Mouse (Mus musculus) erythroblast, embryonic 14.5 days (primary cell): Measurements from ENCODE around the gene Myo15. TPM values are rescaled to one million over a fixed set of nuclear protein-coding genes. Genes with fewer than 3 reads are reported as not detected.
"Not testable (repeated sequence)": the region's sequence is repeated elsewhere in the genome, so short reads cannot be mapped to it uniquely, and the experiment has no call there.

Experiments used
- H3K27me3 ChIP-seq: 2 replicates; pipeline ENCODE4 v1.6.1; 2012; ENCODE audit warnings: inconsistent platforms; ENCODE audit not compliant: control insufficient read depth
- H3K36me3 ChIP-seq: 2 replicates; pipeline ENCODE4 v1.6.1; 2012; ENCODE audit warnings: mild to moderate bottlenecking, inconsistent platforms; ENCODE audit not compliant: control insufficient read depth
- H3K4me1 ChIP-seq: 2 replicates; pipeline ENCODE4 v1.6.1; 2012; ENCODE audit warnings: inconsistent platforms; ENCODE audit not compliant: control insufficient read depth
- H3K4me3 ChIP-seq: replicated peaks from 2 replicates; pipeline ENCODE3; 2012; ENCODE audit warnings: moderate library complexity, mild to moderate bottlenecking, inconsistent platforms
- H3K9me3 ChIP-seq: 2 replicates; pipeline ENCODE4 v1.6.1; 2012; ENCODE audit warnings: low read length, inconsistent platforms, mixed read lengths; ENCODE audit not compliant: control insufficient read depth
- GATA1 ChIP-seq: IDR thresholded peaks from 2 replicates; pipeline ENCODE4 v1.6.1; 2012; ENCODE audit warnings: low read length, inconsistent platforms, mixed read lengths
- TAL1 ChIP-seq: IDR thresholded peaks from 3 replicates; pipeline ENCODE4 v1.6.1; 2012; ENCODE audit warnings: low read length, inconsistent platforms, mixed read lengths
- polyA plus RNA-seq: library from polyadenylated mRNA; stranded (reverse); fragments of >175 nt; gene quantifications from 2 replicates; pipeline ENCODE4 v1.2.3, GENCODE M21; 2012

The Myo15 gene
- 0.28 and 0.52 TPM in 2 replicates for polyA plus RNA-seq

DNA sequence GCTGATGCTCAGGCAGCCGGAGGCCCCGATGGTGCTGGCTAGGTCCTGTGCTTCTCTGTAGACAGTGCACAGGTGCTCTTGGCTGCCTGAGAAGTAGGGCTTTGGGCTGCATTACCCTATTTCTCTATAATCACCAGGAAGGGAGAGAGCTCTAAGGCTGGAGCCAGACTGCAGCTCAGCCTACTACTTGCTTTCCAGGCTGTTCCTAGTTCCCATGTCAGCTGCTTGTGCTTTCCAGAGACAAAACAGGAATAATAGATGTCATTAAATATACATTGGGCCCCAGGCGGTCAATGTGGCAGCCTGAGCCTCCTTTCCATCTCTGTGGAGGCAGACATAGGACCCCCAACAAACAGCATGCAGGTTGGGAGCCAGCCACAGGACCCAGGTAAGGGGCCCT, at the start of gene Myo15:
Gene Myo15, plus strand, starts transcription at position 301 of the 400 bp plus-strand sequence.
- Histone ChIP-seq H3K27me3 (0 out of 2 replicates have a peak, but pooled peaks cover 2% of the 10 kb centered on the region), H3K4me1 (peaks cover 5% of the 10 kb centered on the region), H3K4me3 (no peak within 1 kb of the TSS), H3K36me3 (peaks cover 57% of the 10 kb centered on the region), H3K9me3 (0 out of 2 replicates have a peak, but pooled peaks cover 2% of the 10 kb centered on the region)
- TF ChIP-seq TAL1: no peak
- no peak for TF ChIP-seq GATA1

DNA sequence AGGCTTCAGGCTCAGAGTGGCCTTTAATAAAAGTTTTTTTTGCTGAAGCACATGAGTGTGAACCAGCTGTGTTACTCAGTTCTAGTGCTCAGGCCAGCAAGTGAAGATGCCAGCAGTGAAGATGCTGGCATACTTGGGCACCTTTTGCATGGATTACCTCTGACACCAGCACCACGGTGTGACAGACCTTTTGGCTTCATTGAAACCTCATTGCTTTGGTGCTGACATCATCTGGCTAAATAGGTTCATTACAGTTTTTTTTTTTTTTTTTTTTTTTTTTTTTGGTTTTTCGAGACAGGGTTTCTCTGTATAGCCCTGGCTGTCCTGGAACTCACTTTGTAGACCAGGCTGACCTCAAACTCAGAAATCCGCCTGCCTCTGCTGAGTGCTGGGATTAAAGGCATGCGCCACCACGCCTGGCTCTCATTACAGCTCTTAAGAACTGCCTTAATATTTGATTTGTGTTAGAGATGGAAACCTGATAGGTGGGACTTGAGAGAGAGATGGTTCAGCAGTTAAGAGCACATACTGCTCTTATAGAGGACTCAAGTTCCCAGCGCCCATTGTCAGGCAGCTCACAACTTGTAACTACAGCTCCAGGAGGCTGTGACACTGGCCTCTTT, 47.0 kb upstream of the Myo15 start:
- peaks cover 31% of the 10 kb centered on the region for H3K36me3 ChIP-seq
- TF ChIP-seq GATA1: no peak
- TF ChIP-seq TAL1: no peak; the same call in 2 of the 3 replicates
- no peaks in the 10 kb centered on the region for H3K9me3 ChIP-seq
- no peak overlapping the region for H3K4me3 ChIP-seq
- H3K4me1 ChIP-seq: peaks cover 30% of the 10 kb centered on the region
- no peaks in the 10 kb centered on the region for H3K27me3 ChIP-seq

DNA sequence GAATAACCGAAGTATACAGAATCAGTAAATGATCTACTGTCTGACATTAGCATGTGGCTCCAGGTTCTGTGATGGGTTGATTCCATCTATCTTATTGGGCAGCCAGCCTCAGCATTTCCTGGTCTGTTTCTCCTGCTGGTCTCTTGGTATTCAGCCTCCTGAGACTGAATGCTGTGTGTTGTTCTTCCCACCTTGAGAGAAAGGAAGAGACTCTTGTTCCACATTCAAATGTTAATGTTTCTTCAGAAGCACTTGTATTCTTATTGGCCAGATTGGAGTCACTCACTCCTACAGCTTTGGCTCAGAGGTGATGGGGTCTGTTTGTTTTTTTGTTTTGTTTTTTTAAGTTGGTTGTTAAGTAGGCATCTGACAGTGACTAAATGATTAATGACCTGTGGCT, 46.1 kb upstream of the Myo15 start:
- peaks cover 26% of the 10 kb centered on the region for H3K4me1 ChIP-seq
- H3K36me3 ChIP-seq: peaks cover 39% of the 10 kb centered on the region
- TF ChIP-seq GATA1 (no peak), TAL1 (no peak)
- no peaks in the 10 kb centered on the region for H3K27me3 ChIP-seq
- no peak overlapping the region for H3K4me3 ChIP-seq
- no peaks in the 10 kb centered on the region for H3K9me3 ChIP-seq

DNA sequence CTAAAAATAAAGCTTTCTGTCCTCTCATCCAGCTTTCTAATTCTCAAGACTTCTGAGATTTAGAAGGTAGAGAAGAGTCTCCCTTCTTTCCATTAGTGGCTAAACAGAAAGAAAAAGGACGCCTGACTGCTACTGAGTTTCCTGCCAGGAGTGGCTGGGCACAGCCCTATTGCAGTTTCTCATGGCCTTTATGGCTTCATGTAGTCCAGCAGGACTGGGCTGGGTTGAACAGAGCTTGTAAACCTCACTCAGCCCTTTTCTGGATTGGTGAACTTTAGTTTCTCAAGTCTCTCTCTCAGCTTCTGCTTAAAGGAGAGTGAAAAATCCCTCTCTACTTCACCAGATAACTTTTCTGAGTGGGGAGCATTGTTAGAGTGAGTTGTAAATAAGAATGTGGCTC, 42.7 kb upstream of the Myo15 start:
- no peaks in the 10 kb centered on the region for H3K9me3 ChIP-seq
- H3K27me3 ChIP-seq: no peaks in the 10 kb centered on the region
- TF ChIP-seq GATA1 (no peak), TAL1 (no peak)
- H3K4me1 ChIP-seq: peaks cover 5% of the 10 kb centered on the region
- peaks cover 54% of the 10 kb centered on the region for H3K36me3 ChIP-seq
- H3K4me3 ChIP-seq: no peak overlapping the region

DNA sequence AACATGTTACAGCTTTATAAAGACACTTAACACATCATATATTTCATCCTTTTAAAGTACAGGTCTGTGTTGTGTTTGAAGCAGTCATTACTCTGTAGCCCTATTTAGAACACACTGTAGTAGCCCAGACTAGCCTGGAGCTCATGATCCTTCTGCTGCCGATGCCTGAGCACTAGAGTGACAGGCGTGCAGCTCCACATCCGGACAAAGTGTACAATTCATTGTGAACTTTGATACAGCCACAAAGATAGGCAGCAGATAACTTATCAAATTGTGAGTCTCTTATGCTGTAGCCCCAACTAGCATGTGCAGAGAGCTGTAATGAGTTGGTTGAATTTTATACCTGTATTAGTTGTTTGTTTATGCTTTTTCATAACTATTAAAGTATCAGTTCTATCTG, 41.5 kb upstream of the Myo15 start:
- Histone ChIP-seq H3K9me3 (no peaks in the 10 kb centered on the region), H3K4me3 (no peak overlapping the region), H3K27me3 (no peaks in the 10 kb centered on the region), H3K36me3 (peaks cover 66% of the 10 kb centered on the region), H3K4me1 (0 out of 2 replicates have a peak, but pooled peaks cover 2% of the 10 kb centered on the region)
- TF ChIP-seq TAL1: no peak
- TF ChIP-seq GATA1: no peak

DNA sequence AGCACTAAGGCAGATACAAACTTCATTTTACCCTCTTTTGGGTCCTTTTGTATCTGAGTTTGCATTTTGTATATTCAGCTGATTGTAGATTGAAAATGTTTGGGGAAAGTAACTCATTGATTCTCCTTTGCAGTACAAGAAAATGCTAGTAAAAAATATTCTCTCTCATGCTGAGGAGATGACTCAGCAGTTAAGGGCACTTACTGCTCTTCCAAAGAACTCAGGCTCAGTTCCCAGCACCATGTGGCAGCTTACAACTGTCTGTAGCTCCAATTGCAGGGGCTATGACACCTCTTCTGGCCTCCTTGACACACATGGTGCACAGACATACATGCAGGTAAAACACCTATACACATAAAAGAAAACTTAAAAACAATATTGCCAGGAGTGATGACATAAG, 35.6 kb upstream of the Myo15 start:
- no peak overlapping the region for H3K4me3 ChIP-seq
- H3K9me3 ChIP-seq: no peaks in the 10 kb centered on the region
- peaks cover 22% of the 10 kb centered on the region for H3K4me1 ChIP-seq
- H3K27me3 ChIP-seq: no peaks in the 10 kb centered on the region
- TF ChIP-seq TAL1 (no peak), GATA1 (no peak)
- H3K36me3 ChIP-seq: peaks cover 89% of the 10 kb centered on the region

DNA sequence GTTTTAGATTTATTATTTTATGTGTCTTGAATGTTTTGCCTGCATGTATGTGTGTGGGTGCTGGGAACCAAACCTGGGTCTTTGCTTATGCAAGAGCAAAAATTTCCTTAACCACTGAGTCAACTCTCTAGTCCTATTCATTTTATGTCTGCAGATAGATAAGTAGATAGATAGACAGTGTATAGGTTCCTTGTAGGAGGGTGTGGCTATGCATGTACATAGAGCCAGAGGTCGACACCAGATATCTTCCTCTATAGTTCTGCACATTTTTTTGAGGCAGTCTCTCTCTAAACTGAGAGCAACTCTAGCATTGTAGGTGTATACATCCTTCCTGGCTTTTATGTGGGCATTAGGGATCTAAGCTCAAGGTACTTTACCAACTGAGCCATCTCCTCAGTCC, 34.0 kb upstream of the Myo15 start:
- H3K4me3 ChIP-seq: no peak overlapping the region
- H3K27me3 ChIP-seq: no peaks in the 10 kb centered on the region
- no peaks in the 10 kb centered on the region for H3K9me3 ChIP-seq
- H3K4me1 ChIP-seq: peaks cover 22% of the 10 kb centered on the region
- TF ChIP-seq TAL1: no peak
- TF ChIP-seq GATA1: no peak
- H3K36me3 ChIP-seq: peaks cover 91% of the 10 kb centered on the region

DNA sequence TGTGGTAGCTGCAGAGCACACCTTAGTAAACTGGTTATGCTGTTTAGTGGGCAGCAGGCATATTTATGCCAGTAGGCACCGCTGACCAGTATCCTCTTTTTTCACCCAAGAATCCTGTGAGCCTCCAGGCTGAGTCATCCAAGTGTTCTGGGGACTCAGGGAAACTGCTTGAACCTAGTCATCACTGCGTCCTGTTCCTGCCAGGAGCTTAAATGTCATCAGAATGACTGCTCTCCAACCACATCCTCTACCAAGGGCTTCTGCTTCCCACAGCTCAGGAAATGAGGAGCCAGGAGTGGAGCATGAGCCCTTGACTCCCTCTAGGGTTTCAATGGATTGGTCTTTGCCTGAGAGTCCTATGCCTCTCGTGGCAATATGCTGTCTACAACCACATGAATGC, 32.5 kb upstream of the Myo15 start:
- Histone ChIP-seq H3K27me3 (no peaks in the 10 kb centered on the region), H3K4me3 (no peak overlapping the region), H3K9me3 (no peaks in the 10 kb centered on the region), H3K4me1 (peaks cover 22% of the 10 kb centered on the region), H3K36me3 (peaks cover 95% of the 10 kb centered on the region)
- no peak for TF ChIP-seq TAL1

DNA sequence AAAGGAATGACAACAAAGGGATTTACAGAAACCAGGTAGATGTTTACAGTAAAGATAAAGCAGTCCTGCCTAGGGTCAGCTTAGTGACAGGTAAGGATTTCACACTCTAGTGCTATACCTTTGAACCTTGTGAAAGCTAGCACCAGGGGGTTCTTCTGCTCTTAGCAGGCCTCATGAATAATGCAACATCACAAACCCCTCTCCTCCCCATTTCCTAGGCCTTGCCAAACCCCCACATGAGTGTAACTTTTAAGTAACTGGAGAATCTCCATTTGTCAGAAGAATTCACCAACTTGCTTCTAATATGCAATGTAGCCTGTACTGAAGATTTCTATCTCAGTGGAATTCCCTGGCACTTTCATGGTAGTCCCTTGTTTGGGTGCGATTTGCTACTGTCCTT, 29.5 kb upstream of the Myo15 start:
- H3K27me3 ChIP-seq, H3K4me3 ChIP-seq, H3K9me3 ChIP-seq: not testable (repeated sequence)
- Histone ChIP-seq H3K36me3 (peaks cover 96% of the 10 kb centered on the region), H3K4me1 (peaks cover 11% of the 10 kb centered on the region)

DNA sequence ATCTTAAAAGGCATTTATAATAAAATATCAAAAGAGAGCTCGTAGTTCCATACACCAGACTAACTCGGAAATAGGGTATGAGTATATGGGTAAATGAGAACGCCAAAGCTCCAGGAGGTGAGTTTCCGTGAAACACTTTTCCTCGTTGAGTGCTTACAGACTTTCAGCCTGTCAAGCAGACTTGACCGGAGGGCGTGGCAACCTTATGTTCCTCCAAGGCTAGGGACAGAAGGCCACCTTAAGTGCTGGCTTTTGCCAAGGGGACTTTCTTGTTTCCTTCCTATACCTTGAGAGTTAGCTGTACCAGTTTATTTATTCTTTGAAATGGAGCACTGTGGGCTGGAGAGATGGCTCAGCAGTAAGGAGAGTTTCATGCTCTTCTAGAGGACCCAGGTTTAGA, 29.0 kb upstream of the Myo15 start:
- no peak for TF ChIP-seq GATA1
- TF ChIP-seq TAL1: no peak
- Histone ChIP-seq H3K36me3 (peaks cover 92% of the 10 kb centered on the region), H3K27me3 (no peaks in the 10 kb centered on the region), H3K4me1 (peaks cover 5% of the 10 kb centered on the region), H3K9me3 (no peaks in the 10 kb centered on the region), H3K4me3 (no peak overlapping the region)
